Mouse (Mus musculus): ENCODE results near the gene Ubqln4. TPM values are rescaled to one million over a fixed set of nuclear protein-coding genes. Genes with fewer than 3 reads are reported as not detected.

The Ubqln4 gene
- total RNA-seq (2017) = 25.3 and 26.3 TPM in 2 replicates

- ATAC-seq (ENCODE audit: extremely low read depth, insufficient number of reproducible peaks, low FRiP score, poor library complexity, severe bottlenecking) = peak; percentile 62
These were observed at the start of gene Ubqln4 for GRCm38 (mm10) chr3:88553525-88553879. Gene Ubqln4 (plus strand): TSS chr3:88553758.

- no peak for ATAC-seq (ENCODE audit: extremely low read depth, insufficient number of reproducible peaks, low FRiP score, poor library complexity, severe bottlenecking)
These were observed 49.4 kb upstream of the Ubqln4 start for GRCm38 (mm10) chr3:88503881-88504746.

DNA sequence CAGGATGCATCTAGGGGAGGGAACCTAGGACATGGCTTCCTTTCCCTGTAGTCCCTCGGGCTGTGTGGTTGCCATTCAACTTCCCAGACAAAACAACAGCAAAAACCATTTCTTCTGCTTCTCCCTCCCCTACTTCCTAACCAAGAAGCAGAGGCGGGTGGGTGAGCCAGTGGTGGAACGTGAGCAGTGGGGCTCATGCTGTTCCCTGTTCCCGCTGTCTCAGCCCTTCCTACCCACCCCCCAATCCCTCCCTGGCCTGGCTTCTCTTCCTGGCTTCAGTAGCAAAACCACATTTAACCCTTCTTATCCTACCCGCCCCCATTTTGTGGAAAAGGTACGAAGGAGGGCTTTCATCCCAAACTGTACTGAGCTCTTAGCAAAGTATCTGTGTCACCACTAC, 48.5 kb upstream of the Ubqln4 start:
- no peak for ATAC-seq (ENCODE audit: extremely low read depth, insufficient number of reproducible peaks, low FRiP score, poor library complexity, severe bottlenecking)

GRCm38 (mm10) chr3:88505765-88506164, 47.8 kb upstream of the Ubqln4 start:
- no peak for ATAC-seq (ENCODE audit: extremely low read depth, insufficient number of reproducible peaks, low FRiP score, poor library complexity, severe bottlenecking)

DNA sequence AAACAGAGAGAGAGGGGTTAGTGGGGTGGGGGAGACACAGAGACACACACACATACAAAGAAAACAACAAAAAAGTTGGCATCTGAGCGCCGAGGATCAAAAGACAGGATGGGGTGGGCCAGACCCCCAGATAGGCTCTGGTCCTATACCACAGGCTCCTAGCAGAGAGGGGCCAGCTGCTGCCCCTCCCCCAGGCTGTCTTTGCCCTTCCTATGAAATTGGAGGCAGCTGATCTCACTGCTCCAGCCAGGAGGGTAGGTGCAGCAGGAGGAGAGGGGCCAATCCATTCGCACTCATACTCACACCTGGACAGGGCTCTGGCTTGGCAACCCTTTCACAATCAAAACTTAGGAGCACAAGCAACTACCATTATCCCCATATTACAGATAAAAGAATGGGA, 44.3 kb upstream of the Ubqln4 start:
- no peak for ATAC-seq (ENCODE audit: extremely low read depth, insufficient number of reproducible peaks, low FRiP score, poor library complexity, severe bottlenecking)

GRCm38 (mm10) chr3:88509692-88510420, 43.7 kb upstream of the Ubqln4 start, which contains the start of gene Lmna:
Gene Lmna (minus strand): TSS chr3:88509956.
- peak; percentile 89 for ATAC-seq (ENCODE audit: extremely low read depth, insufficient number of reproducible peaks, low FRiP score, poor library complexity, severe bottlenecking)

- ATAC-seq (ENCODE audit: extremely low read depth, insufficient number of reproducible peaks, low FRiP score, poor library complexity, severe bottlenecking) = no peak
These were observed 42.9 kb upstream of the Ubqln4 start for GRCm38 (mm10) chr3:88510421-88511289.

GRCm38 (mm10) chr3:88511559-88511958, 42.0 kb upstream of the Ubqln4 start:
- no peak for ATAC-seq (ENCODE audit: extremely low read depth, insufficient number of reproducible peaks, low FRiP score, poor library complexity, severe bottlenecking)

DNA sequence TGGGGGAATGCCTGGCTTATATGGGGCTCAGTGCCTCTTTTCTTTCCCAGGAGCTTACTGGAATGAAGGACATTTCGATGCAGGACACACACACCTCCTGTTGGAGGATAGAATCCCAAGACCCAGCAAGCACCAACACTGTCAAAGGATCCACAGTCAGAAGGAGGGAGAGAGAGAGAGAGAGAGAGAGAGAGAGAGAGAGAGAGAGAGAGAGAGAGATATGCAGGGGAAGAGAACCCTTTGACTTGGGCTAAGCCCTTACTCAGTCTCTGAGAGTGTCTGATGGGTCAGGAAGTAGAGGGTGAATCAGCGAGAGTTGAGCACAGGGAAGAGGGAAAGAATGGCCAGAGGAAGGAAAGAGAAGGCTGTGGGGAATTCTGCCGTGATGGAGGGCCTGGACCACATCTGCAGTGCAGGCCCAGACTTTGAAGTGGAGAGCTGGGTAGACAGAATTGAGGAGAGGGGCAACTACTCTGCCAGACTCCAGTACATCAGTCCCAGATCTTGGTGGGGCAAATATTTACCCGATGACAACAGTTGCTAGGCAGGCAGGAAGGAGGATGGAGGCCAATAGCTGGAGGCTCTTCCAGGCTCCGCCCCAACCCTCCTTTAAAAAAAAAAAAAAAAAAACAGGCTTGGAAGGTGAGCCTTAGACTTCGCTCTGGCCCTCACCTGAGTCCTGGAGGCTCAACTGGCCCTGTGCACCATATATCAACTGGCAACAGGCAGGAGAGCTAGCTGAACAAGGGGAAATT, 41.2 kb upstream of the Ubqln4 start:
- no peak for ATAC-seq (ENCODE audit: extremely low read depth, insufficient number of reproducible peaks, low FRiP score, poor library complexity, severe bottlenecking)

GRCm38 (mm10) chr3:88512896-88513545, 40.5 kb upstream of the Ubqln4 start:
- no peak for ATAC-seq (ENCODE audit: extremely low read depth, insufficient number of reproducible peaks, low FRiP score, poor library complexity, severe bottlenecking)

- no peak for ATAC-seq (ENCODE audit: extremely low read depth, insufficient number of reproducible peaks, low FRiP score, poor library complexity, severe bottlenecking)
These were observed 39.9 kb upstream of the Ubqln4 start for GRCm38 (mm10) chr3:88513546-88514115.

GRCm38 (mm10) chr3:88514231-88515094, 39.1 kb upstream of the Ubqln4 start:
- ATAC-seq (ENCODE audit: extremely low read depth, insufficient number of reproducible peaks, low FRiP score, poor library complexity, severe bottlenecking) = no peak

GRCm38 (mm10) chr3:88515095-88515386, 38.5 kb upstream of the Ubqln4 start:
- ATAC-seq (ENCODE audit: extremely low read depth, insufficient number of reproducible peaks, low FRiP score, poor library complexity, severe bottlenecking) = no peak

DNA sequence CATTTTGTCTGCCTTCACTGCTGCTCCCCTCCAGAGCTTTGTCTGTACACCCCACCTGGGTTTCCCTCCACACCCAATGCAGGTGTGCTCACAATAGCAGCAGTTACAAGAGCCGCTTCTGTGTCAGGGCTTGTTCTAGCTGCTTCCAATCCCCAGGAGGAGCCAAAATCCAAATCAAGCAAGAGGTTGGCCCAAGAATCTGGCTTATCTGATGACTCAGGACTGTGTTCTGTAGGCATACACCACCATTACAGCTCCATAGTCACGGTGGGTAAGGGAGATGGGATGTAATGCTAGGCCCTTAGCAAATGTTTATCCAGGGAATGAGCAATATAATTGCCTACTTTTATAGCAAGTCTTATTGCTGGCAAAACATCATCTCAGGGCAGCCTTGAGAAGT, 37.2 kb upstream of the Ubqln4 start:
- no peak for ATAC-seq (ENCODE audit: extremely low read depth, insufficient number of reproducible peaks, low FRiP score, poor library complexity, severe bottlenecking)

GRCm38 (mm10) chr3:88518411-88518810, 35.1 kb upstream of the Ubqln4 start:
- no peak for ATAC-seq (ENCODE audit: extremely low read depth, insufficient number of reproducible peaks, low FRiP score, poor library complexity, severe bottlenecking)

DNA sequence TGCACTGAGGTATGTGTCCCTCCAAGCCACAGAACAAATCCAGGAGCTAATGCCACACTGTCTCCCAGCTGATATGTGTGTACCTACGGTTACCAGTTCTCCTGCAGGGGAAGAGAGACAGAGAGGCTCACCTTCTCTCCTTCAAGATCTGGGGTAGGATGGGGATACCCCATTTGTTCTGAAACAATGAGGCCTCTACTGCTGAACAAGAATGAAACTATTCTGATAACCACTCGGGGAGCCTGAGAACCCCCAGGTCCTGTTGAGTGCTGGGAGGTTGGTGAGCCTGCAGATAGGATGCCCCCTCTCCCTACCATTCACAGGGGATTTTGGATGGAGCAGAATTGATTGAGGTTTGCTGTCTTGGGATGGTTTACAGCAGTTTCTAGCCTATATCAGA, 33.5 kb upstream of the Ubqln4 start:
- ATAC-seq (ENCODE audit: extremely low read depth, insufficient number of reproducible peaks, low FRiP score, poor library complexity, severe bottlenecking) = no peak

DNA sequence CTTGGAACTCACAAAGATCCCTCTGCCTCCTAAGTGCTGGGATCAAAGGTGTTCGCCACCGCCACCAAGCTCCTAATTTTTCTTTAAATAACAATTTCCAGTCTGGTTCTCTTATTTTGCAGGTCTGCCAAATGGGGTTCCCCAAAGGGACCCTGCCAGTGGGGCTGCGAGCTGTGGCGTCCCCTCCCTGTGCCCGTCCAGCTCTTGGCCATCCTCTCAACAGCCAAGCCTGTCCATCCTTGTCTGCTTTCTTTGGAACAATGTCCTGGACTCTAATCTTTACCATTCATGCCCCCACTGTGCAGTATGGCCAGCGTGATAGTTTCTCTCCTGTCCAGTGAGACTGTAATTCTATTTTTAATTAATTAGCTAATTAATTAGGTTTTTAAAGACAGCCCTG, 32.4 kb upstream of the Ubqln4 start:
- no peak for ATAC-seq (ENCODE audit: extremely low read depth, insufficient number of reproducible peaks, low FRiP score, poor library complexity, severe bottlenecking)
